Mouse (Mus musculus) erythroblast, embryonic 14.5 days (primary cell): ENCODE measurements at regions not wholly inside any gene's neighbourhood (a gene's known extent, or its start where the extent isn't known, plus 50 kb on each side); places are given as distances from the start of the nearest gene placed in this dataset.

Experiments used
- H3K27me3 ChIP-seq: 2 replicates; pipeline ENCODE4 v1.6.1; 2012; ENCODE audit warnings: inconsistent platforms; ENCODE audit not compliant: control insufficient read depth
- H3K36me3 ChIP-seq: 2 replicates; pipeline ENCODE4 v1.6.1; 2012; ENCODE audit warnings: mild to moderate bottlenecking, inconsistent platforms; ENCODE audit not compliant: control insufficient read depth
- H3K4me1 ChIP-seq: 2 replicates; pipeline ENCODE4 v1.6.1; 2012; ENCODE audit warnings: inconsistent platforms; ENCODE audit not compliant: control insufficient read depth
- H3K4me3 ChIP-seq: replicated peaks from 2 replicates; pipeline ENCODE3; 2012; ENCODE audit warnings: moderate library complexity, mild to moderate bottlenecking, inconsistent platforms
- H3K9me3 ChIP-seq: 2 replicates; pipeline ENCODE4 v1.6.1; 2012; ENCODE audit warnings: low read length, inconsistent platforms, mixed read lengths; ENCODE audit not compliant: control insufficient read depth
- GATA1 ChIP-seq: IDR thresholded peaks from 2 replicates; pipeline ENCODE4 v1.6.1; 2012; ENCODE audit warnings: low read length, inconsistent platforms, mixed read lengths
- TAL1 ChIP-seq: IDR thresholded peaks from 3 replicates; pipeline ENCODE4 v1.6.1; 2012; ENCODE audit warnings: low read length, inconsistent platforms, mixed read lengths

- peaks cover 2% of the 10 kb centered on the region; the same call in 1 of the 2 replicates for H3K27me3 ChIP-seq
- H3K4me3 ChIP-seq = no peak overlapping the region
- no peaks in the 10 kb centered on the region for H3K4me1 ChIP-seq
- no peaks in the 10 kb centered on the region for H3K36me3 ChIP-seq
- TF ChIP-seq TAL1 = no peak
- no peak for TF ChIP-seq GATA1
- H3K9me3 ChIP-seq = no peaks in the 10 kb centered on the region
Observed at GRCm38 (mm10) chr13:112161886-112162285, 126.4 kb upstream of the Ankrd55 start.

GRCm38 (mm10) chr13:112165921-112166320 is 122.3 kb upstream of the Ankrd55 start:
- Histone ChIP-seq H3K4me1 (no peaks in the 10 kb centered on the region), H3K36me3 (no peaks in the 10 kb centered on the region), H3K27me3 (peaks cover 2% of the 10 kb centered on the region; the same call in 1 of the 2 replicates), H3K9me3 (no peaks in the 10 kb centered on the region), H3K4me3 (no peak overlapping the region)
- TF ChIP-seq TAL1 (no peak), GATA1 (no peak)

- Histone ChIP-seq H3K9me3 (no peaks in the 10 kb centered on the region), H3K4me3 (no peak overlapping the region), H3K27me3 (peaks cover 2% of the 10 kb centered on the region; the same call in 1 of the 2 replicates), H3K36me3 (no peaks in the 10 kb centered on the region), H3K4me1 (no peaks in the 10 kb centered on the region)
- no peak for TF ChIP-seq TAL1
- TF ChIP-seq GATA1 = no peak
Observed at GRCm38 (mm10) chr13:112166338-112166802, 121.9 kb upstream of the Ankrd55 start.

GRCm38 (mm10) chr13:112168468-112168867 is 119.8 kb upstream of the Ankrd55 start:
- Histone ChIP-seq H3K36me3 (no peaks in the 10 kb centered on the region), H3K4me1 (no peaks in the 10 kb centered on the region), H3K4me3 (no peak overlapping the region), H3K27me3 (peaks cover 2% of the 10 kb centered on the region; the same call in 1 of the 2 replicates), H3K9me3 (no peaks in the 10 kb centered on the region)
- no peak for TF ChIP-seq GATA1
- no peak for TF ChIP-seq TAL1

- H3K9me3 ChIP-seq = no peaks in the 10 kb centered on the region
- no peaks in the 10 kb centered on the region for H3K4me1 ChIP-seq
- no peak overlapping the region for H3K4me3 ChIP-seq
- no peaks in the 10 kb centered on the region for H3K36me3 ChIP-seq
- H3K27me3 ChIP-seq = peaks cover 2% of the 10 kb centered on the region; the same call in 1 of the 2 replicates
- no peak for TF ChIP-seq GATA1
- no peak for TF ChIP-seq TAL1
Observed at GRCm38 (mm10) chr13:112170872-112171271, 117.4 kb upstream of the Ankrd55 start.

GRCm38 (mm10) chr13:112171940-112172715 is 116.1 kb upstream of the Ankrd55 start:
- no peak overlapping the region for H3K4me3 ChIP-seq
- no peak for TF ChIP-seq GATA1
- TF ChIP-seq TAL1 = no peak
- H3K36me3 ChIP-seq = no peaks in the 10 kb centered on the region
- no peaks in the 10 kb centered on the region for H3K27me3 ChIP-seq
- H3K9me3 ChIP-seq = no peaks in the 10 kb centered on the region
- no peaks in the 10 kb centered on the region for H3K4me1 ChIP-seq

- Histone ChIP-seq H3K9me3 (no peaks in the 10 kb centered on the region), H3K4me1 (no peaks in the 10 kb centered on the region), H3K36me3 (no peaks in the 10 kb centered on the region), H3K27me3 (no peaks in the 10 kb centered on the region), H3K4me3 (no peak overlapping the region)
- TF ChIP-seq GATA1 (no peak), TAL1 (no peak)
Observed at GRCm38 (mm10) chr13:112173973-112174372, 114.3 kb upstream of the Ankrd55 start.

- H3K4me1 ChIP-seq = no peaks in the 10 kb centered on the region
- no peak overlapping the region for H3K4me3 ChIP-seq
- no peaks in the 10 kb centered on the region for H3K9me3 ChIP-seq
- no peak for TF ChIP-seq TAL1
- TF ChIP-seq GATA1 = no peak
- no peaks in the 10 kb centered on the region for H3K27me3 ChIP-seq
- no peaks in the 10 kb centered on the region for H3K36me3 ChIP-seq
Observed at GRCm38 (mm10) chr13:112178031-112178430, 110.2 kb upstream of the Ankrd55 start.

- no peaks in the 10 kb centered on the region; the same call in 1 of the 2 replicates for H3K27me3 ChIP-seq
- no peak overlapping the region for H3K4me3 ChIP-seq
- H3K36me3 ChIP-seq = no peaks in the 10 kb centered on the region
- H3K4me1 ChIP-seq = no peaks in the 10 kb centered on the region
- H3K9me3 ChIP-seq = no peaks in the 10 kb centered on the region
- TF ChIP-seq GATA1 (no peak), TAL1 (no peak)
Observed at GRCm38 (mm10) chr13:112183996-112184395, 104.3 kb upstream of the Ankrd55 start.
